Mouse (Mus musculus) megakaryocyte, adult 5-6 weeks (primary cell): ENCODE results near the gene Baiap2. TPM values are rescaled to one million over a fixed set of nuclear protein-coding genes. Genes with fewer than 3 reads are reported as not detected.

Experiments
- ATAC-seq: 2 replicates; pipeline ENCODE4 v1.8.0; 2016; ENCODE audit warnings: mild to moderate bottlenecking, inconsistent platforms; ENCODE audit not compliant: poor library complexity, severe bottlenecking
- total RNA-seq, 2 experiments: library from RNA; stranded (forward) in 1 of 2; stranded (reverse) in 1 of 2; fragments of 153-499, 151-499 nt in 1 of 2; fragments of 221-1000, 200-1000 nt in 1 of 2; gene quantifications; 2 replicates each; pipeline versions ENCODE4 v1.2.3 to v1.2.4; 2015 to 2017

Baiap2 gene
- 6.2 TPM in 2 replicates for total RNA-seq (2015)
- total RNA-seq (2017), result 6.2 and 6.9 TPM in 2 replicates

DNA sequence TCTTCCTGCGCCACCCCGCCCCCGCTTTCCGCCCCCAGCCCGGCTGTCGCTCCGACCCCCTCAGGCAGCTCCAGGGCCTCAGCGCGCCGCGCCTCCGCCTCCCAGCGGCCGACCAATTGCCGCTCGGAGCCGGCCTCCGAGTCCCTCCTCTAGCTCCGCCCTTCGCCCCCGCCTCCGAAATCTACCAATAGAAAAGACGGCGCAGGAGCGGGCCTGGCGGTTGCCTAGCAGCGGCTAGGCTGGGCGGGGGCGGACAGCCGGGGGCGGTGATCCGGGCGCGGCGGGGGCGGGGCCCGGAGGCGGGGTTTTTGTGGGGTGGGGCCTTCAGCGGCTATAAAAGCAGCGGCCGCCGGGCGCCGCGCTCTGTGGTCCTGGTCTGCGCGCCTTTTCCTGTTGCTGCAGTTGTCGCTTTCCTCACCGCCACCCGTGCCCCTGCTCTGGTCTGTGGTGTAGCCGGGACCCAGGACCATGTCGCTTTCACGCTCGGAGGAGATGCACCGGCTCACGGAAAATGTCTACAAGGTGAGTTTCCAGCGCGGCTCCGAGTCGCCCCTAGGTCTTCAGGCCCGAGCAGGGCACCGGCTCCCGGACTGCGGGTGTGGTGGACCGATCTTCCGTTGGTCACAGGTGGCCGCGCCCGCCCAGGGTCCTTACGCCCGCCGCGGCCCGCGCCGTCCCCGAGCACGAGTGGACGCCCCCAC is at the start of gene Baiap2:
Gene Baiap2, plus strand, starts transcription at position 37 of the 701 bp plus-strand sequence.
- ATAC-seq, result peak; percentile 93

DNA sequence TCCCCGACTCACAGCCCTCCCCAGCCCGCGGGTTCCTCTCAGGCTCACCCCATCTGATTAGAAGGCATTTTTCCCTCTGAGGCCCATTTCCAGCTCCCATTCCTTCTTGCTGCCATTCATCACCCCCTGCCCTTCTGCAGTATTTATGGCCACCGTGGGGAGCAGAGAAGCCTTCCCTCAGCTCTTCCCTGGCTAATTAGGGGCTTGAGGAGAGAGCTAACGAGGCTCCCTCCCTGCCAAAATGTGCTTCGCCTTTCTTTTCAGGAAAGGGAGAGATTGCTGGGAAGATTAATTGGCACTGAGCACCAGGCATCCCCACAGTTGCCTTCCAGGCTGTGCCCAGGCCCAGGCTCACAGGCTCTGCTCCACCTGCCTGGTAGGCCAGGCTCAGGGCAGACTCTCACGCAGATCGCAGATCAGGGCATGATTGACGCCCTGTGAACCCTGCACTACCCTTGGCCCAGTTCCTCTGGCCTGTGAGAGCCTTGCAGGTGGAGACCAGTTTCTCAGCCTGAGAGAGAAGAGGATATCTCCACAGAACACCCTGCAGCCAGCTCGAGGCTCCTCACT is 48.8 kb upstream of the Baiap2 start:
- ATAC-seq, result no peak

- peak; percentile 95 for ATAC-seq
These were observed 47.9 kb upstream of the Baiap2 start for GRCm38 (mm10) chr11:119894634-119895033.

GRCm38 (mm10) chr11:119897041-119897440 is 45.5 kb upstream of the Baiap2 start:
- ATAC-seq, result no peak

DNA sequence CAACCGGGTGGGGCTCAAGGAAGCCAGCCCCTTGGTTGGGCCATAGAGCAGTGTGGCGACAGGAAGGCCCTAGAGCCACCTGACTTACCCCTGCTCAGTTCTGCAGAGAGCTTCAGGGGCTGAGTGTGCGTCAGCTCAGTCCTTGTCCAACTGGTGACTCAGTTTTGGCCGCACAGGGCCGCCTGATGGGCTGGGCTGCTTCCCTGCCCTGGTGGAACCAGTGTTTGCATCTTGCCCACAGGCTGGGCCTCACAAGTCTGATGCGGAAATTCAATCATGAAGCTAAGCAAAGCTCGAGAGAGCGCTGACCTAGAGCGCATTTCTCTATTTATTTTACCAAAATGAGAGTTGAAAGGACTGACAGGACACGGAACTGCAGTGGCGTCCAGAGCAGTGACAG is 43.6 kb upstream of the Baiap2 start:
- ATAC-seq, result no peak

GRCm38 (mm10) chr11:119901174-119901573 is 41.4 kb upstream of the Baiap2 start:
- ATAC-seq, result no peak

GRCm38 (mm10) chr11:119902891-119903290 is 39.7 kb upstream of the Baiap2 start:
- no peak for ATAC-seq

GRCm38 (mm10) chr11:119904621-119905286 is 37.8 kb upstream of the Baiap2 start:
- peak; percentile 85 for ATAC-seq

DNA sequence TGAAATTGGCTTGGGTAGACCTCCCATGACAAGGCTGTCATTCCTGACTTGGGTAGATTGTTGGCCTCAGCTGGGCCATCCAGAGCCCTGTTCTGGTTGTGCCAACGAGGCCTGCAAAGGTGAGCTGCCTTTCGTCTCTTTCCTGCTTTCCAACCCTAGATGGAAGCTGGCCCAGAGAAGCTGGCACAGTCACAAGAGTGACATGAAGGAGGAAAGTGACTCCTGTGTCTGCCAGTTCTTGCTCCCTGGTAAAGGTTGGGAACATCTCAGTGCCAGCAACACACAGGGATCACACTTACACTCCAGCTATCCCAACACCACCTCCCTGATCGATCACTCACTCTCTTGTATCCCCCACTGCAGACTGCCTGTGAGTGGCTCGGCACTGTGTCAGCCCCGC is 36.8 kb upstream of the Baiap2 start:
- no peak for ATAC-seq

- ATAC-seq, result no peak
These were observed 35.4 kb upstream of the Baiap2 start for GRCm38 (mm10) chr11:119907006-119907650.

DNA sequence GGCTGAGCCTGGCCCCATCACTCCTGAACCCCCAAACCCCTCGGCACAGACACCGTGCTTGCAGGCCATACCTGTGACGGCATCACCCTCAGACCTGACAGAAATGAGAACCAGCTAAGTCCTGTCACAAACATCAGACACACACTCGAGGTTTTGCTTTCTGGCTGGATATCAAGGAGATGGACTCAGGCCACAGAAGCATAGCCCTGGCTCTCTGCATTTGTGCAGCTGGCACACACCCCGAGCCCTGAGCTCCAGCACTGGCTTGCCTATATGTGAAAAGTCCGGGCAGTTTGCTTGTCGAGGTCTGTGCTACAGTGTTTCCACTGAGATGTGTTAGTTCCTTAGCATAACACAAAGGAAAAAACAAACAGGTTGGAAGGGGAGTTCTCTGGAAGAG is 34.9 kb upstream of the Baiap2 start:
- no peak for ATAC-seq

- peak; percentile 42; the same call in 1 of the 2 replicates for ATAC-seq
These were observed 33.1 kb upstream of the Baiap2 start for GRCm38 (mm10) chr11:119909436-119909835.

- no peak for ATAC-seq
These were observed 29.7 kb upstream of the Baiap2 start for GRCm38 (mm10) chr11:119912845-119913244.

DNA sequence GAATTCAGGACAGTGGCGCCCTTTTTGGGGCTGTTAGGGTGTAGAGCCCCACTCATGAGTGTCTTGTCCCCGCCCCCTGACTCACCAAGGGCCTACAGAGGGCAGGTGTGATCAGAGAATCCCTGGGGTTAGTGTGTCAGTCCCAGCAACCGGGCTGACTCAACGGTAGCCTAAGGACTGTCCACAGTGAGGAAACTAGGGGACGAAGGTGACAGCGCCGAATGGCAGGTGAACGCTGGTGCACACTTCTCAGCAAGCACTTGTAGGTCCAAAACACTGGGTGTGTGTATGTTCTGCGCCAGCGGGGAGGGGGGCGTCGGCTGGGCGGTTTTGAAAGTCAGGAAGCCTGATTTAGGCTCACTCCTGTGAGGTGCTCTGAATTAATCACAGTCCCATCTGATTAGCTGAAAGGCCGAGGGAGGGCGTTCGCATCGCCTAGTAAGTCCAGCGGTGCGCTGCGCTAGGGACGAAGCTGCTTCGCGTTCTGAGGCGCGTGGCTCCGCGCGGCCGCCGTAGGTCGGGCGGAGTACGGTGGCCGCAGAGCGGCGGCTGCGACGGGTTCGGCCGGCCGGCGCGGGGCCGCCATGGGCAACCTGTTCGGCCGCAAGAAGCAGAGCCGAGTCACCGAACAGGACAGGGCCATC is 29.1 kb upstream of the Baiap2 start, which contains the start of gene Chmp6:
Gene Chmp6, plus strand, starts transcription at position 151 of the 644 bp plus-strand sequence.
- ATAC-seq, result peak; percentile 77

- ATAC-seq, result 0 out of 2 replicates have a peak, but pooled peaks have one; percentile 2
These were observed 28.6 kb upstream of the Baiap2 start for GRCm38 (mm10) chr11:119913935-119914314.

DNA sequence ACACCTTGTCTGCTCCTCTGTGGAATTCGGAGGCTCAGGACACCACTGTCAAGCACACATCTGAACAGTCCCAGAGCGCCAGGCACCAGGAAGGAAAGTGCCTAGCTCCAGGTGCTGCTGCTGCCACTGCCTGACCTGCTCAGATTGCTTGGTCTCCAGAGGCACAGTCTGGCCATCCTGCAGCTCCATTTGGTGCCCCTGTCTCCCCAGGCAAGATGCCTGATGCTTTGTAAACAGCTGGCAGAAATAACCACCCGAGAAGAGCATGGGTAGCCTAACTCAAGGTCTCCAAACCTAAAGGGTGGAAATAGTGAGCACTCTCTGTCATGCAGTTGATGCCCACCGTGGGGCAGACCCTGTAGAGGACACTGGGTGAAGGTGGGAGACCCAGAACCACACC is 28.2 kb upstream of the Baiap2 start:
- no peak for ATAC-seq

- no peak for ATAC-seq
These were observed 26.9 kb upstream of the Baiap2 start for GRCm38 (mm10) chr11:119915666-119916065.

GRCm38 (mm10) chr11:119916102-119916790 is 26.3 kb upstream of the Baiap2 start:
- no peak for ATAC-seq

DNA sequence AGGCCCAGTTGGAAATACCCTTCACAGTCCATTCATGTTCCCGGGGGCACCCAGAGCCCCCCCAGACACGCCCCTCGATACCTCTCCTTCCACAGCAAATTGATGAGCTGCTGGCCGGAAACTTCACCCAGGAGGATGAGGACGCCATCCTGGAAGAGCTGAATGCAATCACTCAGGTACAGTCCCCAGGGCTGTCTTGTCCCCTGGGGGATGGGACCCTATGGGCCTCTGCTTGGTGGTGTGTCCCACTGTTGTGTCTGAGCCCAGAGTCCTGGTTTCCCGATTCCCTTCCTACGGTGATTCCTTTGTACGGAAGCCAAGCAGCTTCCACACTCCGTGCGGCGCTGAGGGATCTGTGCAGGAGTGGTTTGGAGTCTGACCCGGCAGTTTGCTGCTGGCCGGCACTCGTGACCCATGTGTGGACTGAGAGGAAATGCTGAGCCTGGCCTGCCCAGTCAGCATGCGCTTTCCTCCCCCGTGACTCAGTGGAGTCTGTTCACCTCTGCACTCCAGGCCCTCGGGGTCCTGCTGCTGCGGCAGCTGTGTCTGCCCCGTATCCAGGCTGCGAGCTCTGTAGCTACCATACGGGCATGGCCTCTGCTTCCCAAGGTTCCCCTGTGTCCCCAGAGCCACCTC is 25.6 kb upstream of the Baiap2 start:
- no peak for ATAC-seq

DNA sequence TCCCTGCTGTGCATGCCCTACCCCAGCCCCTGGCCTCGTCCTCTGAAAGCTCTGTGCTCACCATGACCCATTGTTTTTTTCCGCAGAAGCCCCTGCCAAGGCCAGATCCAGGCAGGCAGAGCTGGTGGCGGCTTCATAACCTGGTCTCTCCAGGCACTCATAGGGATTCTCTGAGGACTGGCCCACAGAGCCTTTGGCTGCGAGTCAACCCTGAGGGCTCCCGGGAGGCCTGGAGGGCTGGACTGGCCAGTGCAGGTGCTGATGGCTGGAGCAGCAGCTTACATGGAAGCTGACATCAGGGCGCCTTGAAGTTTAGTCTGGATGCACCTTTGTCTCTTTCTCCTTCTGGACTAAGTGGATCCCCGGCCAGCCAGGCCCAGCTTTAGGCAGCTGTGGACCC is 24.0 kb upstream of the Baiap2 start:
- ATAC-seq, result no peak
